ENCODE assay signal across 8 mouse cellular contexts in the genomic region with DNA sequence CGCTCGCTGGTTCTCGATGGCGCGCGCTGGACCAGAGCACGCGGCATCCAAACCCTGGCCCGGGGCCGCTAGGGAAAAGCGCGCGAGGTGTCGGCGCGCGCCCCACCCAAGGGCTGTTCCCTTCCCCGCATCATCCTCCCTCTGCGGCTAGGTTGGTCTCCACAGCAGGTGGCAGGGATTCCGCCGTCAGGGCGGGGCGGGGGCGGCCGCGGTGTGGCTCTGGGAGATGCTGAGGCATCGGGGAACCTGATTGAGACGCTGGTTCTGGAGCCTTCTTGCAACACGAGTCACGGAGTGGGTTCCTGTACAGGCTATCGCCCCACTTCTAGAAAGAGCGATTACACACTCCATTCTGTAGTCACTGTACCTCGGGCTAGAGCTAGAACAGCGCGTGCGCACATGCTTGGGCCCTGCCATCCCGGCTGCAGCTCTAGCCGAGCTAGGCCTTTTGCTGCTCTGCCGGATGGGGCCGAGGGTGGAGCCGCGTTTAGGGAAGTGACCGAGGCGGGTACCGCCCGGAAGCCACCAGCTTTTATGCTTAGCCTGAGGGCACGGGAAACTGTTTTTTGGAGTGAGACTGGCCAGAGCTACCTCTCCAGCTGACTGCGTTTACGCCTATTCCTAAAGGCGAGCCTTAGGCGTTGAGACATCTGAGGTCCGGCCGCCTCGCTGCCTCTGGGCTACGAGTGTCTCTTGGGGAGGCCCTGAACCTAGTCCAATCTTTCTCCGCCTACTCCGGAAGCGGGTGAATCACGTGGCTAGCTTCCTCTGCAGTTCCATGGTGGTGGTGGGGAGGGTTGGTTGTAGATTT. TPM values are rescaled to one million over a fixed set of nuclear protein-coding genes. Genes with fewer than 3 reads are reported as not detected.
DNase-seq lines count a peak whose midpoint lies in the region; ATAC-seq and TF ChIP-seq lines count a peak whose summit lies in the region.

No protein-coding gene starts in this region.

- no peaks in the 10 kb centered on the region for H3K9me3 ChIP-seq in ES-Bruce4 (replicated peaks; ENCODE audit: control insufficient read depth, insufficient read depth, low read length, poor library complexity, severe bottlenecking)
- no peaks in the 10 kb centered on the region for H3K9me3 ChIP-seq in forebrain, postnatal 0 days (ENCODE audit: low read length)
- no peaks in the 10 kb centered on the region for H3K9me3 ChIP-seq in lung, embryonic 15.5 days

- H3K4me3 ChIP-seq in ES-Bruce4 (ENCODE audit: low read depth, low read length) = peak overlapping the region; percentile 85
- H3K4me3 ChIP-seq in forebrain, postnatal 0 days (ENCODE audit: low read depth, low read length) = peak overlapping the region; percentile 56
- H3K4me3 ChIP-seq in lung, embryonic 15.5 days = peak overlapping the region; percentile 88
- H3K4me3 ChIP-seq in olfactory bulb, adult 2 months (ENCODE audit: insufficient read depth, low read depth, low read length) = peak overlapping the region; percentile 83
- H3K4me3 ChIP-seq in thymus, adult 2 months (ENCODE audit: control insufficient read depth, insufficient read depth, low read length) = peak overlapping the region; percentile 97

- H3K4me1 ChIP-seq in ES-Bruce4 (ENCODE audit: control insufficient read depth, insufficient read depth, low read length) = peaks cover 5% of the 10 kb centered on the region
- 0 out of 2 replicates have a peak, but pooled peaks cover 6% of the 10 kb centered on the region for H3K4me1 ChIP-seq in forebrain, postnatal 0 days (ENCODE audit: insufficient read depth)
- H3K4me1 ChIP-seq in lung, embryonic 15.5 days = peaks cover 42% of the 10 kb centered on the region
- H3K4me1 ChIP-seq in olfactory bulb, adult 2 months (ENCODE audit: control insufficient read depth, insufficient read depth, low read length) = peaks cover 29% of the 10 kb centered on the region
- H3K4me1 ChIP-seq in thymus, adult 2 months (replicated peaks; ENCODE audit: control insufficient read depth, insufficient read depth, low read length) = peaks cover 20% of the 10 kb centered on the region

- TF ChIP-seq POLR2A in ES-Bruce4 (IDR thresholded peaks at IDR 0.05; ENCODE audit: insufficient read depth, low read length) = peak; percentile 84
- 0 out of 2 replicates have a peak, but pooled peaks have one; percentile 36 for TF ChIP-seq POLR2A in olfactory bulb, adult 2 months (IDR thresholded peaks at IDR 0.05; ENCODE audit: insufficient read depth, low read depth, low read length)
- peak; percentile 70; the same call in 1 of the 2 replicates for TF ChIP-seq POLR2A in thymus, adult 2 months (IDR thresholded peaks at IDR 0.05; ENCODE audit: control insufficient read depth, extremely low read depth, insufficient read depth, low read length, poor library complexity)

- peak overlapping the region; percentile 58 for H3K9ac ChIP-seq in ES-Bruce4 (ENCODE audit: low read depth, poor library complexity, severe bottlenecking)
- H3K9ac ChIP-seq in forebrain, postnatal 0 days = peak overlapping the region; percentile 95
- H3K9ac ChIP-seq in lung, embryonic 15.5 days = peak overlapping the region; percentile 87

- no peak for TF ChIP-seq EP300 in ES-Bruce4 (IDR thresholded peaks at IDR 0.05; ENCODE audit: insufficient read depth, low read depth, low read length)

- no peaks in the 10 kb centered on the region for H3K27me3 ChIP-seq in ES-Bruce4 (ENCODE audit: control insufficient read depth, insufficient read depth, low read length, poor library complexity, severe bottlenecking)
- no peaks in the 10 kb centered on the region for H3K27me3 ChIP-seq in forebrain, postnatal 0 days (ENCODE audit: insufficient read depth, low read length)
- H3K27me3 ChIP-seq in lung, embryonic 15.5 days = no peaks in the 10 kb centered on the region
- H3K27me3 ChIP-seq in thymus, adult 2 months (ENCODE audit: control insufficient read depth, insufficient read depth, low read length) = no peaks in the 10 kb centered on the region

- ATAC-seq in forebrain, postnatal 0 days = peak; percentile 21
- peak; percentile 8; the same call in 1 of the 2 replicates for ATAC-seq in lung, embryonic 15.5 days (ENCODE audit: borderline replicate concordance, extremely low read depth, low FRiP score, low TSS enrichment)

- peak overlapping the region; percentile 79 for H3K27ac ChIP-seq in ES-Bruce4 (ENCODE audit: insufficient read depth, low read length)
- peak overlapping the region; percentile 99 for H3K27ac ChIP-seq in forebrain, postnatal 0 days (ENCODE audit: low read depth, low read length)
- H3K27ac ChIP-seq in lung, embryonic 15.5 days = peak overlapping the region; percentile 98
- H3K27ac ChIP-seq in olfactory bulb, adult 2 months (ENCODE audit: insufficient read depth, low read depth, low read length) = peak overlapping the region; percentile 92
- peak overlapping the region; percentile 90 for H3K27ac ChIP-seq in thymus, adult 2 months (ENCODE audit: control insufficient read depth, insufficient read depth, low read length)

- peak; percentile 78 for DNase-seq in c-Kit-positive CD71-positive TER-119-negative erythroid progenitor cells, embryonic 14.5 days (ENCODE audit: low read depth)
- DNase-seq in forebrain, postnatal 0 days = peak; percentile 80
- DNase-seq in heart, postnatal 4 days = peak; percentile 87
- DNase-seq in layer of hippocampus, adult 8-10 months (ENCODE audit: low spot score in 2 of 2) = peak; percentile 76 to 81
- DNase-seq in thymus, adult 2 months = peak; percentile 88

- no peak for TF ChIP-seq CTCF in ES-Bruce4 (IDR thresholded peaks at IDR 0.05; ENCODE audit: low read depth, low read length)
- TF ChIP-seq CTCF in forebrain, postnatal 0 days (IDR thresholded peaks at IDR 0.05; ENCODE audit: low read depth) = no peak
- no peak for TF ChIP-seq CTCF in olfactory bulb, adult 2 months (IDR thresholded peaks at IDR 0.05; ENCODE audit: insufficient read depth, low read depth, low read length)
- TF ChIP-seq CTCF in thymus, adult 2 months (IDR thresholded peaks at IDR 0.05; ENCODE audit: borderline replicate concordance, control insufficient read depth, extremely low read depth, insufficient read depth, low read length, poor library complexity) = no peak; the same call in 1 of the 2 replicates

- H3K36me3 ChIP-seq in ES-Bruce4 (ENCODE audit: control insufficient read depth, insufficient read depth, low read length, poor library complexity, severe bottlenecking) = peaks cover 18% of the 10 kb centered on the region
- H3K36me3 ChIP-seq in forebrain, postnatal 0 days (ENCODE audit: insufficient read depth) = peaks cover 38% of the 10 kb centered on the region
- H3K36me3 ChIP-seq in lung, embryonic 15.5 days = peaks cover 42% of the 10 kb centered on the region
- H3K36me3 ChIP-seq in thymus, adult 2 months (ENCODE audit: control insufficient read depth, insufficient read depth, low read length) = peaks cover 32% of the 10 kb centered on the region

- WGBS in forebrain, postnatal 0 days = 1% methylated on average over 59 of the region's 59 CpGs
- WGBS in lung, embryonic 15.5 days = 1% methylated on average over 56 of the region's 59 CpGs
- under 1% methylated on average over 59 of the region's 59 CpGs for WGBS in olfactory bulb, adult 2 months
- under 1% methylated on average over 59 of the region's 59 CpGs for WGBS in thymus, adult 2 months

- peak overlapping the region; percentile 60 for H3K4me2 ChIP-seq in forebrain, postnatal 0 days (ENCODE audit: low read depth)
- H3K4me2 ChIP-seq in lung, embryonic 15.5 days = peak overlapping the region; percentile 88

RNA-seq across cellular contexts. Expression of a gene that starts 0.8 kb away (rescaled TPM):
- polyA plus RNA-seq in ES-Bruce4 (2011; ENCODE audit: insufficient read depth, insufficient read length, low read depth, missing spikeins) = 878 and 879 TPM in 2 replicates
- 1,402 and 1,611 TPM in 2 replicates for total RNA-seq in forebrain, postnatal 0 days (2014; rRNA removed)
- polyA plus RNA-seq in forebrain, postnatal 0 days (2015; fragmentation: Nextera tagmentation; extraction: Ambion mirVana) = 4,218 and 4,770 TPM in 2 replicates
- total RNA-seq in heart, postnatal 4 days (2021) = 100 to 1,000 TPM; 719 to 727 TPM
- total RNA-seq in layer of hippocampus, adult 8-10 months (2022) = 1,000 to 10,000 TPM; 1,240 to 1,334 (median 1,291) TPM
- 2,855 and 2,978 TPM in 2 replicates for polyA plus RNA-seq in lung, embryonic 15.5 days (2015; fragmentation: Nextera tagmentation; extraction: Ambion mirVana)
- polyA plus RNA-seq in olfactory bulb, adult 2 months (2012; ENCODE audit: insufficient read depth, insufficient read length, low replicate concordance, missing spikeins) = 1,186 and 1,283 TPM in 2 replicates
- polyA plus RNA-seq in thymus, adult 2 months (2012; rRNA removed) = 1,557 and 1,580 TPM in 2 replicates

RNA-seq across cellular contexts. Expression of a gene that starts 2.9 kb away (rescaled TPM):
- 14.4 and 19.6 TPM in 2 replicates for polyA plus RNA-seq in ES-Bruce4 (2011; ENCODE audit: insufficient read depth, insufficient read length, low read depth, missing spikeins)
- 51.5 and 54.8 TPM in 2 replicates for total RNA-seq in forebrain, postnatal 0 days (2014; rRNA removed)
- 29.4 and 32.6 TPM in 2 replicates for polyA plus RNA-seq in forebrain, postnatal 0 days (2015; fragmentation: Nextera tagmentation; extraction: Ambion mirVana)
- total RNA-seq in heart, postnatal 4 days (2021) = 10 to 100 TPM; 27.9 to 32.9 TPM
- 10 to 100 TPM; 29.0 to 38.5 (median 33.8) TPM for total RNA-seq in layer of hippocampus, adult 8-10 months (2022)
- polyA plus RNA-seq in lung, embryonic 15.5 days (2015; fragmentation: Nextera tagmentation; extraction: Ambion mirVana) = 40.2 and 43.9 TPM in 2 replicates
- polyA plus RNA-seq in olfactory bulb, adult 2 months (2012; ENCODE audit: insufficient read depth, insufficient read length, low replicate concordance, missing spikeins) = not detected in 2 replicates
- polyA plus RNA-seq in thymus, adult 2 months (2012; rRNA removed) = 127 and 149 TPM in 2 replicates

RNA-seq across cellular contexts. Expression of a gene that starts 12.5 kb away (rescaled TPM):
- 0.99 and 1.5 TPM in 2 replicates for polyA plus RNA-seq in ES-Bruce4 (2011; ENCODE audit: insufficient read depth, insufficient read length, low read depth, missing spikeins)
- total RNA-seq in forebrain, postnatal 0 days (2014; rRNA removed) = 5.0 and 5.2 TPM in 2 replicates
- polyA plus RNA-seq in forebrain, postnatal 0 days (2015; fragmentation: Nextera tagmentation; extraction: Ambion mirVana) = not detected in 2 replicates
- total RNA-seq in heart, postnatal 4 days (2021) = 1 to 10 TPM; 1.5 to 2.1 TPM
- 10 to 100 TPM in 2 of 4 experiments, 1 to 10 TPM in 2; 7.4 to 12.1 (median 9.6) TPM for total RNA-seq in layer of hippocampus, adult 8-10 months (2022)
- polyA plus RNA-seq in lung, embryonic 15.5 days (2015; fragmentation: Nextera tagmentation; extraction: Ambion mirVana) = 0.20 TPM in 1 of 2 replicates, not detected in the other
- polyA plus RNA-seq in olfactory bulb, adult 2 months (2012; ENCODE audit: insufficient read depth, insufficient read length, low replicate concordance, missing spikeins) = not detected in 2 replicates
- 3.3 and 3.5 TPM in 2 replicates for polyA plus RNA-seq in thymus, adult 2 months (2012; rRNA removed)

RNA-seq across cellular contexts. Expression of a gene that starts 17.3 kb away (rescaled TPM):
- 21.5 and 24.6 TPM in 2 replicates for polyA plus RNA-seq in ES-Bruce4 (2011; ENCODE audit: insufficient read depth, insufficient read length, low read depth, missing spikeins)
- 25.9 and 26.4 TPM in 2 replicates for total RNA-seq in forebrain, postnatal 0 days (2014; rRNA removed)
- polyA plus RNA-seq in forebrain, postnatal 0 days (2015; fragmentation: Nextera tagmentation; extraction: Ambion mirVana) = 27.2 and 35.0 TPM in 2 replicates
- 10 to 100 TPM; 36.7 to 37.8 TPM for total RNA-seq in heart, postnatal 4 days (2021)
- total RNA-seq in layer of hippocampus, adult 8-10 months (2022) = 10 to 100 TPM; 14.4 to 23.9 (median 22.1) TPM
- 198 and 208 TPM in 2 replicates for polyA plus RNA-seq in lung, embryonic 15.5 days (2015; fragmentation: Nextera tagmentation; extraction: Ambion mirVana)
- not detected in 2 replicates for polyA plus RNA-seq in olfactory bulb, adult 2 months (2012; ENCODE audit: insufficient read depth, insufficient read length, low replicate concordance, missing spikeins)
- polyA plus RNA-seq in thymus, adult 2 months (2012; rRNA removed) = 17.3 and 21.6 TPM in 2 replicates

RNA-seq across cellular contexts. Expression of a gene that starts 19.2 kb away (rescaled TPM):
- polyA plus RNA-seq in ES-Bruce4 (2011; ENCODE audit: insufficient read depth, insufficient read length, low read depth, missing spikeins) = 6.4 and 7.7 TPM in 2 replicates
- 77.7 and 85.6 TPM in 2 replicates for total RNA-seq in forebrain, postnatal 0 days (2014; rRNA removed)
- polyA plus RNA-seq in forebrain, postnatal 0 days (2015; fragmentation: Nextera tagmentation; extraction: Ambion mirVana) = 64.1 and 68.1 TPM in 2 replicates
- total RNA-seq in heart, postnatal 4 days (2021) = 1 to 10 TPM; 7.8 to 7.9 TPM
- total RNA-seq in layer of hippocampus, adult 8-10 months (2022) = 10 to 100 TPM; 86.8 to 95.2 (median 88.6) TPM
- polyA plus RNA-seq in lung, embryonic 15.5 days (2015; fragmentation: Nextera tagmentation; extraction: Ambion mirVana) = 5.8 and 7.4 TPM in 2 replicates
- polyA plus RNA-seq in olfactory bulb, adult 2 months (2012; ENCODE audit: insufficient read depth, insufficient read length, low replicate concordance, missing spikeins) = not detected in 2 replicates
- polyA plus RNA-seq in thymus, adult 2 months (2012; rRNA removed) = 20.0 and 22.6 TPM in 2 replicates

Comparison
In these comparisons a context has a peak if more than half of its experiments do, and no peak if none do; other contexts are left out.
1. Peak in every context shown above with its lines: DNase-seq, ATAC-seq, H3K4me3 ChIP-seq and H3K27ac ChIP-seq.
2. RNA of a gene that starts 2.9 kb away (polyA plus RNA-seq): 127 to 149 TPM in thymus, adult 2 months, 40.2 to 43.9 TPM in lung, embryonic 15.5 days, 29.4 to 32.6 TPM in forebrain, postnatal 0 days and 14.4 to 19.6 TPM in ES-Bruce4; not detected in olfactory bulb, adult 2 months; every median in the first group is over 10 times any median in the second.